Mouse (Mus musculus) yolk sac, embryonic 10.5 days (tissue): ENCODE data around the gene Tenm3.

Source experiments
- DNase-seq: peaks from one replicate; pipeline ENCODE4 v3.0.0-alpha.2; 2017; ENCODE audit warnings: low spot score

Gene Tenm3

GRCm38 (mm10) chr8:48579144-48579543 is 264.6 kb downstream of the Tenm3 start:
- DNase-seq = no peak

DNA sequence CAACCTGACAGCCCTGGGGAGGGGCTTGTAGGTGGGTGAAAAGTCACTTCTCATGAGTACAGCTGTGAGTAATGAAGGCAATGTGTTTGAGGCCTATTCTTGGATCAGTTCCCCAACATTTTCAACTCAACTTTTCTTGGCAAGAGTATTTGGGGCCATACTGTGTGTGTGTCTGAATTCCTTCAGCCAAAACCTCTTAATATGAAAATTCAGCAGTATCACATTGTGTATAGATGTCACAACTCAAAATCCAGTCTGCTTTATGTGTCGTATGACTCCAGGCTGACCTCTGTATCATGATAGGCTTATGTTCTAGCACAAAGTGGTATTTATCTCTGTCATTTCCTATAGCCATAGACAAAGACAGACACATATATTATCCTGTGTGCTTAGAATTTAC is 270.8 kb downstream of the Tenm3 start:
- no peak for DNase-seq

DNA sequence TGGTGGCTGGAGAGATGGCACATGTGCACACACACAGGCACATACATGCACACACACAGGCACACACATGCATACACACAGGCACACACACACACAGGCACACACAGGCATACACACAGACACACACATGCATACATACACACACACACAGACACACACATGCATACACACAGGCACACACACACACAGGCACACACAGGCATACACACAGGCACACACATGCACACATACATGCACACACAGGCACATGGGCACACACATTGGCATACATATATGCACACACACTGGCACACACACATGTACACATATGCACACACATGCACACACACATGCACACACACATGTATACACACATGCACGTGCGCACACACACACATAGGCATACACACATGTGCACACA is 271.4 kb downstream of the Tenm3 start:
- no peak for DNase-seq

DNA sequence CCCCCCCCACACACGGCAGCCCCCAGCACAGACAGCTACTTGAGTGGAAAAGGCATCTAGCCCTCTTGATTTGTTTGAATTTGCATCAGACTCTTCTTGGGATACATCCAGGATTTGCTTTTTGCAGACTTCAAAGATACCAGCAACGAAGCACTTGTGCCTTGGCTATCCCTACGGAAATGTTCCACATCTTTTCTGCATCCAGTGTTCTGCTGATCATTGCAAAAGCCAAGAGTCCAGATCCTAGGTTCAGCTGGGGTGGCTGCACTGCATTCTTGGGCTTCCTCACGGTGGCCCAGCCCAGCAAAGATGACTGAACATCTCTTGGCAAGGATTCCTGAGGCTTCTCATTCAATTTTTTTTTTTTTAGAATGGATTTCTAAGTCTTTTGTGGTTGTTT is 275.1 kb downstream of the Tenm3 start:
- DNase-seq = no peak

GRCm38 (mm10) chr8:48567929-48568607 is 275.7 kb downstream of the Tenm3 start:
- DNase-seq = no peak

DNA sequence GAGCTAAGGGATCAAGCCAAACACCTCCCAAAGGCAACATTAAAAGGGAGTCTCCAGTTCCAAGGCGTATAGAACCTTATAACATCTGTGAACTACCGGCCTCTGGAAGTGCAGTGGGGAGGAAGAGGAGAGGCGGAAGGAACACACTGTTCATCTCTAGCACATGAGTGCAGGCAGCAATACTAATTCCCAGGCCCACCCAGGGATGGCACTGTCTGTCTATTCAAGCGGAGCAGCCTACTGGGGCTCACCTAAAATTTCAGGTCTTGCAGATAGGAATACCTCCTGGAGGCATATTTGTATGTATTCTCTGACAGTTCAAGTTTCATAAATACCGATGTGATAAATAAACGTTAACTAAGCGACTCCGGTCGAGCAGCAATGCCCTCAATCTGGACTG is 283.5 kb downstream of the Tenm3 start:
- DNase-seq = no peak

GRCm38 (mm10) chr8:48555546-48556141 is 288.1 kb downstream of the Tenm3 start:
- no peak for DNase-seq

DNA sequence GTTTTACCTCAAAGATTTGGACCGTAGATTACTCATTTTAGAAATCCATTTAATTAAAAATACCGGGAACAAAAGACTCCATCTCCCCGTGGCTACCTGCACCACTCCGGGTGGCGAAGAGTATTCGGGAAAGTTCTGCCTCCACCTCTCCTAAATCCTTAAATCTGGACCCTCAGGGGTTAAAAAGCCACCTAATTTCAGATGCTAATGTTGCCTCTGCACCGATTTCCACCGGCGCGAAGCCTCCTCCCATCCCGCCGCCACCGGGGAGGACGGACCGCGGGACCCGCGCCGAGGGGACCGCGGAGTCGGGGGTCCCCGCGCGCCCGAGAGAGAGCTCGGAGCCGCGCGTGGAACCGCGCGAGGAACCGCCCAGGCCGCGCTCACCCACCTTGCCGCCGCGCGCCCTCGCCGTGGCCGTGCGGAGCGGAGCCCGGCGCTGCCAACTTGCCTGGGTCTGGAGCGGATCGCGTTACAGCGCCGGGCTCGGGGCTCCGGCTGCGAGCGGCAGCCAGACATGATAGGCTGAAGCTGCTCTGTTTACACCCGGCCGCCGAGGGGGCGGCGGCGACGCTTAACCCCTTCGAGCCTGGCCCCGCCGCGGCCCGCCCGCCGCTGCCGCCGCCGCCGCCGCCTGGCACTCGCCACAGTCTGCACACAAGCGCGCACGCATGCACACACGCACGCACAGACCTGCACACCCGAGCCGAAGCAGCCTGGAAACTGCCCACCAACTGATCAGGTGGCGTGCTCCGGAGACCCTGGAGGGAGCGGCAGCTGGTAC is 288.8 kb downstream of the Tenm3 start:
- peak; percentile 84 for DNase-seq

- DNase-seq = no peak
These were observed 289.9 kb downstream of the Tenm3 start for GRCm38 (mm10) chr8:48553791-48554288.

DNA sequence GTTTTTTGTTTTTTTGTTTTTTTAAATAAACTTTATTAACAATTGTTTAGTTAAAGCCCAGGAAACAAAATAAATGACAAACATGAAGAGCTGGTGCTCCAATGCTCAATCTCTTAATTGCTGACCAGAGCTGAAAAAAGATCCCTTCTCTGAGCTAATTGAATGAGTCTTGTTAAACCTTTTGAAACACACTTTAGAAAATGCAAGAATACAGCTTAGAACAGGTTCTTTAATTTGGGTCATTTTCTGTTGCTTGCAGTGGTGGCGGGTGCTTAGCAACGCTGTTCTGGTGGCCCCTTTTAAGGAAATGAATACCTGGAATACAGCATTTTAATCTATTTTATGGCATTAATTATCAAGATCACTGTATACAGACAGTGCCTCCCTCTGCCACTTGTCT is 291.4 kb downstream of the Tenm3 start:
- DNase-seq = no peak

- no peak for DNase-seq
These were observed 292.4 kb downstream of the Tenm3 start for GRCm38 (mm10) chr8:48551370-48551769.

DNA sequence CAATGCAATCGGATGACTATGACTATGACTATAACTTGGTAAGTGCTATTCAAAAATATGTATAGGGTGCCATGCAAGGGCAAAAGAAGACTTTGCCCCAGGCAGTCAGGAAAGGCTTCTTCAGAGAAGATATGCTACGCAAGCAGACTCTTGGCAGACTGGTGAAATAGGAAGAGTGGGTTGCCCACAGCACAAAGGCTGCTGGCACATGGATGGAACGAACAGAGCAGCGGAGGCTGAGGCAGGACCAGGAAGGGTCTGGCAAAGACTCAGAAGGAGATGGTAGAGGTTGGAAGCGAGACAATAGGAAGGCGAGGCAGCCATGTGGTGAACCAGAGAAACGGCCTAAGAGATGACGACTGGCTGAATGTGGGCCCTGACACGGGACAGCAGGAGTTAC is 294.8 kb downstream of the Tenm3 start:
- no peak for DNase-seq

GRCm38 (mm10) chr8:48545631-48546030 is 298.1 kb downstream of the Tenm3 start:
- no peak for DNase-seq

- DNase-seq = no peak
These were observed 298.9 kb downstream of the Tenm3 start for GRCm38 (mm10) chr8:48544840-48545239.

GRCm38 (mm10) chr8:48542141-48542540 is 301.6 kb downstream of the Tenm3 start:
- DNase-seq = no peak

- no peak for DNase-seq
These were observed 302.9 kb downstream of the Tenm3 start for GRCm38 (mm10) chr8:48540894-48541293.

- no peak for DNase-seq
These were observed 307.9 kb downstream of the Tenm3 start for GRCm38 (mm10) chr8:48535833-48536232.

DNA sequence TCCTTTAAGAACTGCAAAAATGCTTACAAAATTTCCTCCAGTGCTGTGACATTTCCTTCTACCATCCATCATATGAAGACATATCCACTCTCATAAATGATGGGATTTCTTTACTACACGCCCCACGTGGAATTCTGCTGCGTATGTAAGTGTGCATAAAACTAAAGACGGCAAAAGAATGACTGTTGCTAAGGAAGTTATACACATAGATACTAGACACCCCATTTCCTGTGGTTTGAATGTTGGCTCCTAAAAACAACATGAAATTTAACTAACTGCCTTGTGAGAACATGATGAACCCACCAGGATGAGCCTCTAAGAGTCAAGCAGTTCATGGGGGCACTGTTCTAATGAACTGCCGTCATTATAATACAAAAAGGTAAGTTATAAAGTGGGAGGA is 312.0 kb downstream of the Tenm3 start:
- no peak for DNase-seq

DNA sequence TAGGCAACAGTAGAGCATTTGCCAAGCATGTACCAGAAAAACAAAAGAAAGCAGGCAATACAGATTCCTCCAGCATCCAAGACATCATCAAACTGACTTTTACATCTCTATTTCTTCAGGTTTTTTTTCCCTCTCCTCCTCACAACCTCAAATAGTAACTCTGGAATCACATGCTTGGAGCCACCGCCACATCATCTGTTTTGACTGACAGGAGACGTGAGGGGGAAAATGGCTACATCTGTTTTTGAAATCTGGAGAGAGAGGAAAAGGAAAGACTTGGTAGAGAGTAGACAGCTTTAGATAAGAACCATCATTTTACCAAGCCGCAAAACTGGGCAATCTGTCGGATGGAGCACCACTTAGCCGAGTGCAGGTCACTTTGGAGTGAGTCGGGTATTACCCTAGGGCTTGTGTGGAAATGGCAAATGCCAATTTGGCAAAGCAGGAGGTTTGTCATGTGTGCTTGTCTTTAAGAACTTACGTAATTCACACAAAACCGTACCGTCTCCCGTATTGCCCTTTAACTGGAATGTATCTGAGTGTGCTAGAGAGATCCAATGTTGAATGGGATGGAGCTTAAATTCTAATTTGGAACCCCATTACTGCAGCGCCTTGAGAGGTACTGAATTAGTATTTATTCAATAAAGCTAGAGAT is 312.7 kb downstream of the Tenm3 start:
- DNase-seq = no peak

GRCm38 (mm10) chr8:48527418-48527817 is 316.3 kb downstream of the Tenm3 start:
- no peak for DNase-seq

GRCm38 (mm10) chr8:48522536-48523123 is 321.1 kb downstream of the Tenm3 start:
- no peak for DNase-seq

DNA sequence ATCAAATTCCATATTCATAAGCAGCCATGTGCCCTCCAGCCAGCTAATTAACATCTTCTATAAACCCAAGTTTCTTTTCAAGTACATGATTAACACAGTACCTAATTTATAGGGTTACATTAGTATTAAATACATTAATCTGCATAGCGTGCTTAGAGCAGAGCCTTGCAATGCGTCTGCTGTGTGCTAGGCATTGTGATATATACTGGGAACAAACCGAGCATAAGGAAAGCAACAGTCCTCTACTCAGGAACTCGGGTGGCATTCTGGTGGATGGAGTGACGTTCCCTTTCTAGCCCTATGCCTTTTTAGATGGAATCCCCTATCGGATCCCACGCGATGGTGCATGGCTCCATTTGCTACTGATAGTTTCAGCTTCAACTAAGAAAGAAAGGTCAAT is 321.7 kb downstream of the Tenm3 start:
- no peak for DNase-seq
